Mouse (Mus musculus) embryonic fibroblast, embryonic 13.5 days (primary cell): ENCODE data around the gene Prss57. TPM values are rescaled to one million over a fixed set of nuclear protein-coding genes. Genes with fewer than 3 reads are reported as not detected.

Source experiments
- H3K27ac ChIP-seq: 2 replicates; pipeline ENCODE4 v1.5.1; 2012; ENCODE audit warnings: low read length, control low read depth, inconsistent platforms; ENCODE audit not compliant: insufficient read depth
- H3K4me1 ChIP-seq: 2 replicates; pipeline ENCODE4 v1.6.1; 2011; ENCODE audit warnings: low read length; ENCODE audit not compliant: control insufficient read depth, insufficient read depth
- H3K4me3 ChIP-seq: 2 replicates; pipeline ENCODE4 v1.5.1; 2011; ENCODE audit warnings: mild to moderate bottlenecking, control low read depth, low read length; ENCODE audit not compliant: insufficient read depth
- CTCF ChIP-seq: IDR thresholded peaks from 2 replicates; pipeline ENCODE4 v1.5.1; 2011; ENCODE audit warnings: mild to moderate bottlenecking, control low read depth, low read length, moderate library complexity, borderline replicate concordance; ENCODE audit not compliant: insufficient read depth
- POLR2A ChIP-seq: IDR thresholded peaks from 2 replicates; pipeline ENCODE4 v1.6.1; 2011; ENCODE audit warnings: low read depth, mild to moderate bottlenecking, control low read depth, low read length, moderate library complexity
- polyA plus RNA-seq: library from polyadenylated mRNA; stranded (reverse); fragments of >200 nt; gene quantifications from 2 replicates; pipeline ENCODE4 v1.2.4, GENCODE M21; 2011; ENCODE audit warnings: low read depth; ENCODE audit not compliant: missing spikeins, insufficient read length

Gene Prss57
- polyA plus RNA-seq, 1 experiment, result not detected

GRCm38 (mm10) chr10:79774486-79775279, 16.1 kb downstream of the Prss57 start:
- no peak for TF ChIP-seq CTCF
- TF ChIP-seq POLR2A, result no peak
- H3K4me3 ChIP-seq, result no peak overlapping the region
- H3K4me1 ChIP-seq, result peaks cover 4% of the 10 kb centered on the region; the same call in 1 of the 2 replicates
- H3K27ac ChIP-seq, result no peak overlapping the region

- Histone ChIP-seq H3K4me3 (no peak overlapping the region), H3K4me1 (no peaks in the 10 kb centered on the region), H3K27ac (no peak overlapping the region)
- TF ChIP-seq POLR2A (no peak), CTCF (no peak)
Observed at GRCm38 (mm10) chr10:79773208-79773607, 17.6 kb downstream of the Prss57 start.

- H3K27ac ChIP-seq, result no peak overlapping the region
- H3K4me3 ChIP-seq, result no peak overlapping the region
- H3K4me1 ChIP-seq, result peaks cover 4% of the 10 kb centered on the region; the same call in 1 of the 2 replicates
- TF ChIP-seq POLR2A (no peak), CTCF (no peak)
Observed at GRCm38 (mm10) chr10:79772320-79772719, 18.4 kb downstream of the Prss57 start.

- no peak overlapping the region for H3K27ac ChIP-seq
- H3K4me1 ChIP-seq, result peaks cover 9% of the 10 kb centered on the region; the same call in 1 of the 2 replicates
- no peak overlapping the region for H3K4me3 ChIP-seq
Observed at GRCm38 (mm10) chr10:79769329-79769728, 21.4 kb downstream of the Prss57 start.

GRCm38 (mm10) chr10:79768400-79768799, 22.4 kb downstream of the Prss57 start:
- H3K27ac ChIP-seq, result no peak overlapping the region
- TF ChIP-seq CTCF (peak; percentile 82; the same call in 1 of the 2 replicates), POLR2A (no peak)
- peaks cover 9% of the 10 kb centered on the region; the same call in 1 of the 2 replicates for H3K4me1 ChIP-seq
- H3K4me3 ChIP-seq, result no peak overlapping the region

More at GRCm38 (mm10) chr10:79769329-79769728, 21.4 kb downstream of the Prss57 start:
- TF ChIP-seq CTCF, result no peak
- TF ChIP-seq POLR2A, result no peak

- Histone ChIP-seq H3K4me1 (peaks cover 11% of the 10 kb centered on the region; the same call in 1 of the 2 replicates), H3K27ac (peak overlapping the region; percentile 89), H3K4me3 (peak overlapping the region; percentile 61)
- TF ChIP-seq CTCF (no peak), POLR2A (peak; percentile 13)
Observed at GRCm38 (mm10) chr10:79767372-79768244, 23.2 kb downstream of the Prss57 start.

GRCm38 (mm10) chr10:79766508-79767325, 24.0 kb downstream of the Prss57 start, which contains the start of gene Rnf126:
Gene Rnf126, minus strand, starts transcription at chr10:79766952.
- H3K4me3 ChIP-seq, result peak within 1 kb of the TSS; percentile 79
- H3K4me1 ChIP-seq, result peaks cover 11% of the 10 kb centered on the region; the same call in 1 of the 2 replicates
- peak within 1 kb of the TSS; percentile 89 for H3K27ac ChIP-seq
- TF ChIP-seq CTCF (no peak), POLR2A (peak; percentile 68)

GRCm38 (mm10) chr10:79766001-79766507, 24.7 kb downstream of the Prss57 start:
- H3K4me3 ChIP-seq, result peak overlapping the region; percentile 79
- H3K4me1 ChIP-seq, result peaks cover 11% of the 10 kb centered on the region; the same call in 1 of the 2 replicates
- H3K27ac ChIP-seq, result peak overlapping the region; percentile 74; the same call in 1 of the 2 replicates
- TF ChIP-seq POLR2A (no peak; the same call in 1 of the 2 replicates), CTCF (no peak)

GRCm38 (mm10) chr10:79765228-79765745, 25.5 kb downstream of the Prss57 start:
- no peak for TF ChIP-seq CTCF
- no peak for TF ChIP-seq POLR2A
- Histone ChIP-seq H3K4me1 (peaks cover 11% of the 10 kb centered on the region; the same call in 1 of the 2 replicates), H3K4me3 (peak overlapping the region; percentile 79), H3K27ac (no peak overlapping the region)
